Mouse (Mus musculus) spleen, adult 2 months (tissue): Measurements from ENCODE around the gene Figla. TPM values are rescaled to one million over a fixed set of nuclear protein-coding genes. Genes with fewer than 3 reads are reported as not detected.

Source experiments
- DNase-seq, 2 experiments: peaks; one replicate each; pipeline versions ENCODE4 v3.0.0 to v3.0.0-alpha.2; 2012 to 2021; ENCODE audit warnings: low spot score in 2 of 2, low read depth in 1 of 2
- H3K27ac ChIP-seq: fragments of 200-500 bp; 2 replicates; pipeline ENCODE4 v1.5.1; 2012; ENCODE audit warnings: low read length, inconsistent platforms; ENCODE audit not compliant: insufficient read depth
- H3K27me3 ChIP-seq: fragments of 200-500 bp; 2 replicates; pipeline ENCODE4 v1.6.1; 2012; ENCODE audit warnings: mild to moderate bottlenecking, moderate library complexity, low read length, inconsistent platforms; ENCODE audit not compliant: control insufficient read depth, insufficient read depth
- H3K36me3 ChIP-seq: fragments of 200-500 bp; 2 replicates; pipeline ENCODE4 v1.6.1; 2012; ENCODE audit warnings: mild to moderate bottlenecking, low read length, inconsistent platforms; ENCODE audit not compliant: control insufficient read depth, insufficient read depth
- H3K4me1 ChIP-seq: fragments of 200-500 bp; 2 replicates; pipeline ENCODE4 v1.6.1; 2011; ENCODE audit warnings: inconsistent platforms; ENCODE audit not compliant: control insufficient read depth, insufficient read depth, insufficient read length
- H3K4me3 ChIP-seq: fragments of 200-500 bp; 2 replicates; pipeline ENCODE4 v1.5.1; 2011; ENCODE audit warnings: mild to moderate bottlenecking, inconsistent platforms; ENCODE audit not compliant: insufficient read depth, insufficient read length; ENCODE audit errors: extremely low read depth
- CTCF ChIP-seq: fragments of 200-500 bp; IDR thresholded peaks from 2 replicates; pipeline ENCODE4 v1.5.1; 2011; ENCODE audit warnings: mild to moderate bottlenecking, inconsistent platforms; ENCODE audit not compliant: insufficient read depth, insufficient read length, insufficient replicate concordance; ENCODE audit errors: extremely low read depth
- POLR2A ChIP-seq: fragments of 200-500 bp; IDR thresholded peaks from 2 replicates; pipeline ENCODE4 v1.6.1; 2011; ENCODE audit warnings: low read depth, low read length, inconsistent platforms
- WGBS: fragments of 180-500 bp; shearing (Covaris S2); methylation state at CpG from one replicate; pipeline ENCODE4 v1.1.7; 2018; 5-methylcytosine and 5-hydroxymethylcytosine counted together
- polyA plus RNA-seq: library from polyadenylated mRNA; depleted of rRNA; stranded (reverse); fragments of >200 nt; gene quantifications from 2 replicates; pipeline ENCODE4 v1.2.3, GENCODE M21; 2012

Figla gene
- polyA plus RNA-seq, 1 experiment: not detected

- 40% methylated on average over 7 of the region's 7 CpGs for WGBS
- no peak for DNase-seq
- H3K27me3 ChIP-seq: no peaks in the 10 kb centered on the region
- TF ChIP-seq POLR2A (no peak), CTCF (no peak)
- H3K4me3 ChIP-seq: no peak overlapping the region
- no peak overlapping the region for H3K27ac ChIP-seq
- no peaks in the 10 kb centered on the region for H3K36me3 ChIP-seq
- H3K4me1 ChIP-seq: no peaks in the 10 kb centered on the region
Measured at GRCm38 (mm10) chr6:86059151-86059853, 43.3 kb downstream of the Figla start.

DNA sequence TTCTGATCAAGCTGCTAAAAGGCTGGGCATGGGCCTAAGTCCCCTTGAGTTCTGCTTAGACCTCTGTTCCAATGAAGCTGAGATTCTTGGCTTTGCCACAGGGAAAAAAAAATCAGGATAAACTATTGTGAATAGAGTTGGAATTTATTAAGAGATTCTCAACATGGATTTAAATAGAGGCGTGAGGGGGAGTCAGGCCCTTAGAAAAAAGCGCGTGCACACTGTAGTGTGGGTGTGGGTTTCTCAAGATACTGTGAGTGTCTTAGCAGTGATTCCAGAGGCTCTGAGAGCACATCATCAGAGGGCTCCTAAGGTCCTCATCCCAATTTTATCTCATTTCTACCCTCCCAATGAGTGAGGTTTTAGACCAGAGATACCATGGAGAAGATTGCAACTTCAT, 44.2 kb downstream of the Figla start:
- DNase-seq: no peak
- no peak overlapping the region for H3K4me3 ChIP-seq
- no peaks in the 10 kb centered on the region for H3K36me3 ChIP-seq
- H3K27me3 ChIP-seq: no peaks in the 10 kb centered on the region
- WGBS: 93% methylated on average over 3 of the region's 3 CpGs
- no peaks in the 10 kb centered on the region for H3K4me1 ChIP-seq
- no peak for TF ChIP-seq CTCF
- no peak overlapping the region for H3K27ac ChIP-seq

GRCm38 (mm10) chr6:86062226-86062625, 46.3 kb downstream of the Figla start:
- 78% methylated on average over 5 of the region's 5 CpGs for WGBS
- TF ChIP-seq POLR2A: no peak
- no peak for TF ChIP-seq CTCF
- H3K27ac ChIP-seq: no peak overlapping the region
- no peaks in the 10 kb centered on the region for H3K27me3 ChIP-seq
- H3K36me3 ChIP-seq: no peaks in the 10 kb centered on the region
- no peak for DNase-seq
- no peak overlapping the region for H3K4me3 ChIP-seq
- H3K4me1 ChIP-seq: no peaks in the 10 kb centered on the region

DNA sequence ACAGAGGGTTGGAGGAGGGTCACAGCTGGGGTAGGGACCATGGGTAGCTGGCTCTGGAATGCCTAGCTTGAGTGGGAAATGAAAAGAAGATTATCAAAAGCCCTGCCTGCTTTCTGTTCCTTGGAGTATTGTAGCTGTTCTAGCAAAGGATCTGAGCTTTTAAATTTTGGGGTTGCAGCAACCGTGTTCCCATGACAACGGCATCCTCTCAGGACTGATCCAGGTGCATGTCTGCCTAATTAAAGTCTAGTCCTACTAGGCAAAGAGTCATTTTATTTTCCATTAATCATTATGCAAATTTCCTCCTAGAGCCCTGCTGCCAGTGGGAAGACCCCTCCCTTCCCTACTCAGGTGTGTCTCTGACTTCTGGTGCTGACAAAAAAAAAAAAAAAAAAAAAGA, 46.7 kb downstream of the Figla start:
- H3K27me3 ChIP-seq: no peaks in the 10 kb centered on the region
- H3K27ac ChIP-seq: no peak overlapping the region
- DNase-seq: no peak
- H3K4me1 ChIP-seq: no peaks in the 10 kb centered on the region
- no peaks in the 10 kb centered on the region for H3K36me3 ChIP-seq
- H3K4me3 ChIP-seq: no peak overlapping the region
- 94% methylated on average over 2 of the region's 2 CpGs for WGBS
- TF ChIP-seq POLR2A: no peak
- TF ChIP-seq CTCF: no peak

GRCm38 (mm10) chr6:86064318-86065016, 48.5 kb downstream of the Figla start:
- WGBS: 83% methylated on average over 6 of the region's 6 CpGs
- DNase-seq: no peak

GRCm38 (mm10) chr6:86066727-86067126, 50.8 kb downstream of the Figla start:
- no peak overlapping the region for H3K27ac ChIP-seq
- H3K36me3 ChIP-seq: no peaks in the 10 kb centered on the region
- TF ChIP-seq CTCF: no peak
- TF ChIP-seq POLR2A: no peak
- H3K4me1 ChIP-seq: no peaks in the 10 kb centered on the region
- no peaks in the 10 kb centered on the region for H3K27me3 ChIP-seq
- DNase-seq: no peak
- H3K4me3 ChIP-seq: no peak overlapping the region
- WGBS: 84% methylated on average over 6 of the region's 6 CpGs

More at GRCm38 (mm10) chr6:86064318-86065016, 48.5 kb downstream of the Figla start:
- Histone ChIP-seq H3K27me3 (no peaks in the 10 kb centered on the region), H3K27ac (no peak overlapping the region), H3K4me3 (no peak overlapping the region), H3K36me3 (no peaks in the 10 kb centered on the region), H3K4me1 (no peaks in the 10 kb centered on the region)
- TF ChIP-seq POLR2A: no peak
- no peak for TF ChIP-seq CTCF

- DNase-seq: no peak
- Histone ChIP-seq H3K36me3 (no peaks in the 10 kb centered on the region), H3K27me3 (no peaks in the 10 kb centered on the region), H3K4me1 (no peaks in the 10 kb centered on the region), H3K27ac (no peak overlapping the region), H3K4me3 (no peak overlapping the region)
- 67% methylated on average over 5 of the region's 5 CpGs for WGBS
- TF ChIP-seq CTCF (no peak), POLR2A (no peak)
Measured at GRCm38 (mm10) chr6:86067145-86067544, 51.2 kb downstream of the Figla start.
